Mouse (Mus musculus) liver, embryonic 11.5 days (tissue): ENCODE data around the gene Cyp27a1. TPM values are rescaled to one million over a fixed set of nuclear protein-coding genes. Genes with fewer than 3 reads are reported as not detected.
A peak's percentile ranks its signal among the peaks of the same experiment; 100 is the strongest.

Source experiments
- ATAC-seq: fragments of 200-750 bp; cut with Nextera tagmentation; replicated peaks from 2 replicates; pipeline ENCODE4 v1.8.0; 2017; ENCODE audit warnings: moderate number of reproducible peaks, mild to moderate bottlenecking, moderate TSS enrichment, moderate library complexity; ENCODE audit not compliant: low FRiP score
- DNase-seq: peaks from one replicate; pipeline ENCODE4 v3.0.0-alpha.2; 2017; ENCODE audit warnings: low spot score
- H3K27ac ChIP-seq: fragments of 300-500 bp; sonication (generic); 2 replicates; pipeline ENCODE4 v1.5.1; 2014; ENCODE audit warnings: mild to moderate bottlenecking, low read depth, low read length, control low read depth
- H3K27me3 ChIP-seq: fragments of 300-500 bp; sonication (generic); replicated peaks from 2 replicates; pipeline ENCODE4 v1.6.1; 2014; ENCODE audit warnings: low read length, mixed read lengths; ENCODE audit not compliant: control insufficient read depth, insufficient read depth
- H3K36me3 ChIP-seq: fragments of 300-500 bp; sonication (generic); 2 replicates; pipeline ENCODE4 v1.6.1; 2014; ENCODE audit warnings: mild to moderate bottlenecking, low read length, moderate library complexity, mixed read lengths; ENCODE audit not compliant: control insufficient read depth, insufficient read depth
- H3K4me1 ChIP-seq: fragments of 300-500 bp; sonication (generic); replicated peaks from 2 replicates; pipeline ENCODE4 v1.6.1; 2014; ENCODE audit warnings: low read length, mixed read lengths; ENCODE audit not compliant: control insufficient read depth, insufficient read depth
- H3K4me2 ChIP-seq: fragments of 300-500 bp; sonication (generic); 2 replicates; pipeline ENCODE4 v1.6.1; 2014; ENCODE audit warnings: mild to moderate bottlenecking, control low read depth, moderate library complexity
- H3K4me3 ChIP-seq: fragments of 300-500 bp; sonication (generic); 2 replicates; pipeline ENCODE4 v1.5.1; 2014; ENCODE audit warnings: low read depth, low read length, control low read depth
- H3K9ac ChIP-seq: fragments of 300-500 bp; sonication (generic); 2 replicates; pipeline ENCODE4 v1.6.1; 2014; ENCODE audit warnings: low read depth, low read length, control low read depth
- H3K9me3 ChIP-seq: fragments of 300-500 bp; sonication (generic); 2 replicates; pipeline ENCODE4 v1.6.1; 2016; ENCODE audit warnings: low read length, inconsistent platforms, mixed read lengths; ENCODE audit not compliant: control insufficient read depth
- WGBS: fragments of 180-500 bp; shearing (Covaris S2); extraction: QIAGEN DNeasy Blood & Tissue Kit; methylation state at CpG from one replicate; pipeline ENCODE4 v1.1.7; 2014; 5-methylcytosine and 5-hydroxymethylcytosine counted together
- polyA plus RNA-seq: library from polyadenylated mRNA; unstranded; fragments of >200 nt; fragmentation: Nextera tagmentation; extraction: Ambion mirVana; gene quantifications from 2 replicates; pipeline ENCODE4 v1.2.1, GENCODE M21; 2014

Cyp27a1 gene
- polyA plus RNA-seq, 1 experiment from 2014 or later = 2.7 TPM

DNA sequence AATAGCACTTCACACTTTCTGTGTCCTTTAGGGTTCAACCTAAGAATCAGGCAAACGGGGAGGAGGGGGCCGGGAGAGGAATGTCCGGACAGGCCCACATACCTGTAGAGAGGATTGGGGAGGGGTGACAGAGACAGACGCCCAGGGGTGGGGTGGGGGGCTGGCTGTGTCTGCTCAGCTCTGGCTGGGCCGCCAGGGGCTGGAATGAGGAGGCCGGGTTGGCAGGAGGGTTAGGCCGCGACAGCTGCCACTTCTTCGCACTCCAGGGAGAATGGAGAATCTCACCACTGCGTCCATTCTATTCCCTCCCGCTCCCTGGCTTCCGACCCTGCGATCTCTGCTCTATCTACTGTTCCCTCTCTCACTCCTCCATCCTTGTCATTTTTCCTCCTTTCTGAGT, 70.2 kb downstream of the Cyp27a1 start:
- WGBS = 2% methylated on average over 12 of the region's 13 CpGs
- peak overlapping the region; percentile 44 for H3K4me3 ChIP-seq
- no peak for DNase-seq

DNA sequence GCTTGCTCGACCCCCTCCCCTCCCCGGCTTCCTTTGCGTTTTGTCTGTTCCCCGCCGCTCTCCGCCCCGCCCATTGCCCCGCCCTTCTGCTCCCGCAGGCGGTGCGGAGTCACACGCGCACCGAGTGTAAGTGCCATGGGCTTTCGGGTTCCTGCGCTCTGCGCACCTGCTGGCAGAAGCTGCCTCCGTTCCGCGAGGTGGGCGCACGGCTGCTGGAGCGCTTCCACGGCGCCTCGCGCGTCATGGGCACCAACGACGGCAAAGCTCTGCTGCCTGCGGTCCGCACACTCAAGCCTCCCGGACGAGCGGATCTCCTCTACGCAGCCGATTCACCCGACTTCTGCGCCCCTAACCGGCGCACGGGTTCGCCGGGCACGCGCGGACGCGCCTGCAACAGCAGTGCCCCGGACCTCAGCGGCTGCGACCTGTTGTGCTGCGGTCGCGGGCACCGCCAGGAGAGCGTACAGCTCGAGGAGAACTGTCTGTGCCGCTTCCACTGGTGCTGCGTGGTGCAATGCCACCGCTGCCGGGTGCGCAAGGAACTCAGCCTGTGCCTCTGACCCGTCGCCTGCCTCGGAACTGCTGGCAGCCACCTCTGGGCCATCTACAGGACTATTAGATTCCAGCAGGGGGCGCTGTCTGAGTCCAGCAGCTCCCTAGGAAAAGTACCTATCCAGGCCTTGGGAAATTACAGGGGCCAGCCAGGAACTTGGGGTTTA, 70.8 kb downstream of the Cyp27a1 start:
- H3K4me2 ChIP-seq = peak overlapping the region; percentile 65
- peaks cover 89% of the 10 kb centered on the region for H3K27me3 ChIP-seq
- WGBS = under 1% methylated on average over 67 of the region's 67 CpGs
- H3K4me1 ChIP-seq = 0 out of 2 replicates have a peak, but pooled peaks cover 2% of the 10 kb centered on the region
- peak overlapping the region; percentile 44 for H3K4me3 ChIP-seq
- no peak overlapping the region for H3K9ac ChIP-seq
- H3K27ac ChIP-seq = no peak overlapping the region
- no peaks in the 10 kb centered on the region for H3K36me3 ChIP-seq
- H3K9me3 ChIP-seq = no peaks in the 10 kb centered on the region; the same call in 1 of the 2 replicates
- ATAC-seq (no peak), DNase-seq (no peak)

More for the DNA sequence above, 70.2 kb downstream of the Cyp27a1 start:
- ATAC-seq = no peak
- Histone ChIP-seq H3K4me1 (0 out of 2 replicates have a peak, but pooled peaks cover 2% of the 10 kb centered on the region), H3K27ac (no peak overlapping the region), H3K27me3 (peaks cover 87% of the 10 kb centered on the region), H3K36me3 (no peaks in the 10 kb centered on the region), H3K9me3 (no peaks in the 10 kb centered on the region; the same call in 1 of the 2 replicates), H3K9ac (no peak overlapping the region), H3K4me2 (peak overlapping the region; percentile 65)

Other genes with a start within 250 kb of the Cyp27a1 start
- gene Cnot9, start 207.5 kb upstream of the Cyp27a1 start, polyA plus RNA-seq = 88.5 and 90.8 TPM in 2 replicates
- gene Plcd4, start 170.7 kb upstream of the Cyp27a1 start, polyA plus RNA-seq = 0.10 TPM in 1 of 2 replicates, not detected in the other
- gene Usp37, start 169.3 kb upstream of the Cyp27a1 start, polyA plus RNA-seq = 28.8 and 32.3 TPM in 2 replicates
- gene Zfp142, start 125.3 kb upstream of the Cyp27a1 start, polyA plus RNA-seq = 6.5 and 8.1 TPM in 2 replicates
- 25.7 and 26.4 TPM in 2 replicates for gene Bcs1l, start 125.3 kb upstream of the Cyp27a1 start, polyA plus RNA-seq
- 6.0 and 8.1 TPM in 2 replicates for gene Rnf25, start 112.2 kb upstream of the Cyp27a1 start, polyA plus RNA-seq
- 3.0 and 3.2 TPM in 2 replicates for gene Stk36, start 112.1 kb upstream of the Cyp27a1 start, polyA plus RNA-seq
- gene Ttll4, start 51.8 kb upstream of the Cyp27a1 start, polyA plus RNA-seq = 31.5 and 35.0 TPM in 2 replicates
- gene Prkag3, start 35.6 kb downstream of the Cyp27a1 start, polyA plus RNA-seq = not detected in 2 replicates
- gene Wnt6, start 58.3 kb downstream of the Cyp27a1 start, polyA plus RNA-seq = 1.5 and 2.4 TPM in 2 replicates
- 0.10 and 0.22 TPM in 2 replicates for gene Wnt10a, start 77.9 kb downstream of the Cyp27a1 start, polyA plus RNA-seq
- gene Cdk5r2, start 141.4 kb downstream of the Cyp27a1 start, polyA plus RNA-seq = 0.35 and 0.36 TPM in 2 replicates
- 0.23 and 0.31 TPM in 2 replicates for gene Fev, start 171.8 kb downstream of the Cyp27a1 start, polyA plus RNA-seq
- gene Cryba2, start 179.6 kb downstream of the Cyp27a1 start, polyA plus RNA-seq = not detected in 2 replicates
- gene Cfap65, start 222.0 kb downstream of the Cyp27a1 start, polyA plus RNA-seq = not detected in 2 replicates
- gene Ihh, start 238.1 kb downstream of the Cyp27a1 start, polyA plus RNA-seq = 2.2 and 2.7 TPM in 2 replicates